Mouse (Mus musculus): ENCODE data around the gene Kcnh6. TPM values are rescaled to one million over a fixed set of nuclear protein-coding genes. Genes with fewer than 3 reads are reported as not detected.
"Not testable (repeated sequence)": the region's sequence is repeated elsewhere in the genome, so short reads cannot be mapped to it uniquely, and the experiment has no call there.

The Kcnh6 gene
- polyA plus RNA-seq, 1 experiment = 0.04 TPM

- DNase-seq (ENCODE audit: low spot score) = no peak
Measured at GRCm38 (mm10) chr11:106013556-106014225, 5.8 kb downstream of the Kcnh6 start.

GRCm38 (mm10) chr11:106016440-106016839 lies 8.5 kb downstream of the Kcnh6 start:
- no peak for DNase-seq (ENCODE audit: low spot score)

GRCm38 (mm10) chr11:106020051-106020763 lies 12.3 kb downstream of the Kcnh6 start:
- no peak for DNase-seq (ENCODE audit: low spot score)

- no peak for DNase-seq (ENCODE audit: low spot score)
Measured at GRCm38 (mm10) chr11:106025774-106026173, 17.9 kb downstream of the Kcnh6 start.

- DNase-seq (ENCODE audit: low spot score) = no peak
Measured at GRCm38 (mm10) chr11:106026465-106027151, 18.7 kb downstream of the Kcnh6 start.

GRCm38 (mm10) chr11:106027607-106028006 lies 19.7 kb downstream of the Kcnh6 start:
- no peak for DNase-seq (ENCODE audit: low spot score)

GRCm38 (mm10) chr11:106032074-106032473 lies 24.1 kb downstream of the Kcnh6 start:
- not testable (repeated sequence) for DNase-seq (ENCODE audit: low spot score)

GRCm38 (mm10) chr11:106033491-106033919 lies 25.6 kb downstream of the Kcnh6 start:
- no peak for DNase-seq (ENCODE audit: low spot score)

GRCm38 (mm10) chr11:106034986-106035385 lies 27.1 kb downstream of the Kcnh6 start:
- DNase-seq (ENCODE audit: low spot score) = no peak

- peak; percentile 90 for DNase-seq (ENCODE audit: low spot score)
Measured at GRCm38 (mm10) chr11:106036548-106037417, 28.9 kb downstream of the Kcnh6 start, which contains the start of gene Dcaf7. Gene Dcaf7 (plus strand): TSS chr11:106036872.

- no peak for DNase-seq (ENCODE audit: low spot score)
Measured at GRCm38 (mm10) chr11:106037418-106037751, 29.5 kb downstream of the Kcnh6 start.

GRCm38 (mm10) chr11:106044349-106044748 lies 36.4 kb downstream of the Kcnh6 start:
- DNase-seq (ENCODE audit: low spot score) = no peak

- DNase-seq (ENCODE audit: low spot score) = no peak
Measured at GRCm38 (mm10) chr11:106045256-106045655, 37.3 kb downstream of the Kcnh6 start.

- DNase-seq (ENCODE audit: low spot score) = no peak
Measured at GRCm38 (mm10) chr11:106045780-106046179, 37.9 kb downstream of the Kcnh6 start.

GRCm38 (mm10) chr11:106046584-106046983 lies 38.7 kb downstream of the Kcnh6 start:
- no peak for DNase-seq (ENCODE audit: low spot score)

- no peak for DNase-seq (ENCODE audit: low spot score)
Measured at GRCm38 (mm10) chr11:106053921-106054320, 46.0 kb downstream of the Kcnh6 start.

- no peak for DNase-seq (ENCODE audit: low spot score)
Measured at GRCm38 (mm10) chr11:106054600-106054999, 46.7 kb downstream of the Kcnh6 start.

GRCm38 (mm10) chr11:106055341-106055740 lies 47.4 kb downstream of the Kcnh6 start:
- DNase-seq (ENCODE audit: low spot score) = no peak

- DNase-seq (ENCODE audit: low spot score) = no peak
Measured at GRCm38 (mm10) chr11:106056819-106057491, 49.0 kb downstream of the Kcnh6 start.

GRCm38 (mm10) chr11:106058020-106058419 lies 50.1 kb downstream of the Kcnh6 start:
- DNase-seq (ENCODE audit: low spot score) = no peak

GRCm38 (mm10) chr11:106060549-106060948 lies 52.6 kb downstream of the Kcnh6 start:
- DNase-seq (ENCODE audit: low spot score) = no peak
